Mouse (Mus musculus) liver, embryonic 11.5 days (tissue): Measurements from ENCODE around the gene Gfpt1. TPM values are rescaled to one million over a fixed set of nuclear protein-coding genes. Genes with fewer than 3 reads are reported as not detected.
"Not testable (repeated sequence)": the region's sequence is repeated elsewhere in the genome, so short reads cannot be mapped to it uniquely, and the experiment has no call there.

Experiments
- ATAC-seq: fragments of 200-750 bp; cut with Nextera tagmentation; replicated peaks from 2 replicates; pipeline ENCODE4 v1.8.0; 2017; ENCODE audit warnings: moderate number of reproducible peaks, mild to moderate bottlenecking, moderate TSS enrichment, moderate library complexity; ENCODE audit not compliant: low FRiP score
- DNase-seq: peaks from one replicate; pipeline ENCODE4 v3.0.0-alpha.2; 2017; ENCODE audit warnings: low spot score
- H3K27ac ChIP-seq: fragments of 300-500 bp; sonication (generic); 2 replicates; pipeline ENCODE4 v1.5.1; 2014; ENCODE audit warnings: mild to moderate bottlenecking, low read depth, low read length, control low read depth
- H3K27me3 ChIP-seq: fragments of 300-500 bp; sonication (generic); replicated peaks from 2 replicates; pipeline ENCODE4 v1.6.1; 2014; ENCODE audit warnings: low read length, mixed read lengths; ENCODE audit not compliant: control insufficient read depth, insufficient read depth
- H3K36me3 ChIP-seq: fragments of 300-500 bp; sonication (generic); 2 replicates; pipeline ENCODE4 v1.6.1; 2014; ENCODE audit warnings: mild to moderate bottlenecking, low read length, moderate library complexity, mixed read lengths; ENCODE audit not compliant: control insufficient read depth, insufficient read depth
- H3K4me1 ChIP-seq: fragments of 300-500 bp; sonication (generic); replicated peaks from 2 replicates; pipeline ENCODE4 v1.6.1; 2014; ENCODE audit warnings: low read length, mixed read lengths; ENCODE audit not compliant: control insufficient read depth, insufficient read depth
- H3K4me2 ChIP-seq: fragments of 300-500 bp; sonication (generic); 2 replicates; pipeline ENCODE4 v1.6.1; 2014; ENCODE audit warnings: mild to moderate bottlenecking, control low read depth, moderate library complexity
- H3K4me3 ChIP-seq: fragments of 300-500 bp; sonication (generic); 2 replicates; pipeline ENCODE4 v1.5.1; 2014; ENCODE audit warnings: low read depth, low read length, control low read depth
- H3K9ac ChIP-seq: fragments of 300-500 bp; sonication (generic); 2 replicates; pipeline ENCODE4 v1.6.1; 2014; ENCODE audit warnings: low read depth, low read length, control low read depth
- H3K9me3 ChIP-seq: fragments of 300-500 bp; sonication (generic); 2 replicates; pipeline ENCODE4 v1.6.1; 2016; ENCODE audit warnings: low read length, inconsistent platforms, mixed read lengths; ENCODE audit not compliant: control insufficient read depth
- WGBS: fragments of 180-500 bp; shearing (Covaris S2); extraction: QIAGEN DNeasy Blood & Tissue Kit; methylation state at CpG from one replicate; pipeline ENCODE4 v1.1.7; 2014; 5-methylcytosine and 5-hydroxymethylcytosine counted together
- polyA plus RNA-seq: library from polyadenylated mRNA; unstranded; fragments of >200 nt; fragmentation: Nextera tagmentation; extraction: Ambion mirVana; gene quantifications from 2 replicates; pipeline ENCODE4 v1.2.1, GENCODE M21; 2014

Gene Gfpt1
- polyA plus RNA-seq, 1 experiment from 2014 or later, result 15.8 TPM

DNA sequence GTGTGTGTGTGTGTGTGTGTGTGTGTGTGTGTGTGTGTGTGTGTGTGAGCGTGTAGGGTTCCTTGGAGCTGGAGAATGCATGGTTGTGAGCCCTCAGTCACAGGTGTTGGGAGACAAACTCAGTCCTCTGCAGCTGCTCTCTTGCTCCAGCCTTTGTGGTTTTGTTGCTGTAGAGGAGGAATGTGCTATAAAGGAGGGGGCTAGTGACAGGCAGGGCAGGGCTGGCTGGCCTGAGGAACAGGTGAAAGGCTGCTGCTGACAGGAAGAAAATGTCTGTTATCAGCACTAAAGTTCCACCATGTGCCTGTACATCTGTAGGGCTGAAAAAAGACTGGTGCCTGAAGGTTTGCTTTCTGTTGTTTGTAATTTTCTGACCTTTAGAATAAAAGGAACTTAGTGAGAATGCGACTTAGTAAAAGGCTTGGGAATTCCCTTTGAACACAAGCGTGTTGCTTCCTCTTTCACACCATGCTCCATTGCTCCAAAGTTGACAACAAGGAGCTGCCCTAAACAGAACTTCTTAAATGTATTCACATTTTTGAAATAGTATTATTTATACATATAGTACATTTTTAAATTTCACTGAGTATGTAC lies 32.5 kb downstream of the Gfpt1 start:
- no peak for DNase-seq
- peaks cover 8% of the 10 kb centered on the region; the same call in 1 of the 2 replicates for H3K4me1 ChIP-seq
- no peaks in the 10 kb centered on the region for H3K27me3 ChIP-seq
- H3K9ac ChIP-seq, result no peak overlapping the region
- no peak overlapping the region for H3K4me2 ChIP-seq
- H3K9me3 ChIP-seq, result no peaks in the 10 kb centered on the region
- WGBS, result 58% methylated on average over 3 of the region's 3 CpGs
- peak; percentile 68 for ATAC-seq
- no peak overlapping the region for H3K4me3 ChIP-seq
- H3K27ac ChIP-seq, result no peak overlapping the region
- H3K36me3 ChIP-seq, result peaks cover 13% of the 10 kb centered on the region

DNA sequence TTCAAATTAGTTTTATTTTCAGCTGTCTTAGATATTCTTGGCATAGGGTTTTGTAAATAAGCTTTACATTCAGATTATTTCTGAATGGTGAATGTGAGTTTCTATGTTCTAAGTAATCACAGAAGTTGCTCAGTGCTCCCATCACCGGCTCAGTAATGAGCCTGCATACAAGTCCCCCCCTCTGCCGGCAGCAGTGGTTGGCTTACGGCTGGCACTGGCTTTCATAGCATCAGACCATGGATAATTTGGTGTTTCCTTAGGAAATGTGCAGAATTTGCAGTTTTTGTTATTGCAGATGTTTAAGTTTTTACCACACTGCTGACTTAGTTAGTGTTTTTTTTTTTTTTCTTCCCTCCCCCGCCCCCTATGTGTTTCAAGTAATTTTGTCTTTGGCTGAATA lies 36.8 kb downstream of the Gfpt1 start:
- Histone ChIP-seq H3K4me2 (no peak overlapping the region), H3K4me1 (peaks cover under 1% of the 10 kb centered on the region), H3K27ac (no peak overlapping the region), H3K27me3 (no peaks in the 10 kb centered on the region), H3K9ac (no peak overlapping the region), H3K36me3 (peaks cover 30% of the 10 kb centered on the region), H3K9me3 (no peaks in the 10 kb centered on the region), H3K4me3 (no peak overlapping the region)
- WGBS, result 87% methylated on average over 4 of the region's 4 CpGs
- DNase-seq (no peak), ATAC-seq (no peak)

DNA sequence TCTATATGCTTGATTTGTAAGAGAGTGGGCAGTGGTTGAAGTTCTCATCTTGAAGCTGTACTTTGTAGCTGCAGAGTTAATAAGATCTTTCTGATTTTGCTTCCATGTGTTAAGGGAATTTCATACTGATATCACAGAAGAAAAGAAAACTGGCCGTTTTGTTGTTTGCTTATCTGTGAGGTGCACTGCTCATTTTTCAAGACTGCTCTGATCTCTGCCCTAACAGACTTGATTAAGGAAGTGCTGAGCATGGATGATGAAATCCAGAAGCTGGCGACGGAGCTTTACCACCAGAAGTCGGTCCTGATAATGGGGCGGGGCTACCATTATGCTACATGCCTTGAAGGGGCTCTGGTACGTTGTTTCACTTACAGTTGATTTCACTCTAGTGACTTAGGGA lies 42.4 kb downstream of the Gfpt1 start:
- Histone ChIP-seq H3K9ac (no peak overlapping the region), H3K9me3 (no peaks in the 10 kb centered on the region), H3K4me1 (peaks cover 10% of the 10 kb centered on the region), H3K4me3 (no peak overlapping the region), H3K27ac (no peak overlapping the region), H3K4me2 (no peak overlapping the region), H3K27me3 (no peaks in the 10 kb centered on the region), H3K36me3 (peaks cover 23% of the 10 kb centered on the region; the same call in 1 of the 2 replicates)
- peak; percentile 90 for ATAC-seq
- WGBS, result 27% methylated on average over 6 of the region's 6 CpGs
- DNase-seq, result peak; percentile 36

DNA sequence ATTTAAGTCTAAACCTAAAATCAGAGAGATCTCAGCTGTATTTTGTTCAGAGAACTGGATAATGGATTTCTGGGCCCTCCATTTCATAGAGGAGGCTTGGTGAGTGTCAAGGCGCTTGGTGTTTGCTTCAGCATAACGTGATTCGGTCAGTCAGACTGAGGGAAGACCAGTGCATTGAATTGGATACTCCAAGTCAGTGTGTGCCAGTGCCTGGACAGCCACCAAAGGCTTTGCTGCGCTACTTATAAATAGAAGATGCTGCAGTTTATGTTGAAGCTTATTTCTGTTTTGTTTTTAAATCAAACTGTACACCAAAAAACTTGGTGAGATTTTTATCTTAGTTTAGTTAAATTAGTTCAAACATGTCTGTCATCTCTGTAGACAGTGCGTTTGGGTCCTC lies 45.7 kb downstream of the Gfpt1 start:
- Histone ChIP-seq H3K4me3 (no peak overlapping the region), H3K27ac (no peak overlapping the region), H3K4me1 (peaks cover 14% of the 10 kb centered on the region), H3K36me3 (peaks cover 17% of the 10 kb centered on the region; the same call in 1 of the 2 replicates), H3K4me2 (no peak overlapping the region), H3K9ac (no peak overlapping the region), H3K27me3 (no peaks in the 10 kb centered on the region), H3K9me3 (no peaks in the 10 kb centered on the region)
- 87% methylated on average over 5 of the region's 5 CpGs for WGBS
- ATAC-seq (no peak), DNase-seq (no peak)

DNA sequence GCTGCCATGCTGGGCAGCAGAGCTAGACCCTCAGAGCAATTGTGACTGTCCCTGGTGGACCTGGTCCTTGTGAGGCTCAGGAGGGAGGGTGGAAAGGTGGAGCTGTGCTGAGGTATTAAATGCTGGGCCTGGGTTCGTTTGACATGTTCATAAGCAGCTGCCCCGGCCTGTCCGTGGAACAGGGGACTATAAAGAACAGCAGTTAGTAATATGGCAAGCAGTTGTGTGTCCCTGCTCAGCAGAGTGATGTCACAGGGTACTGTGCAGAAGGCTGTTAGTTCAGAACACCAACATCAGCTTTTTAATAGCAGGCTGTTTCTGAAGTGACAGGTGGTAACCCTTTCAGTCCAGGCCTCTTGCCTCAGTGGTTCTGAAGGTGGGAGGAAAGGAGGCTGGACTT lies 48.2 kb downstream of the Gfpt1 start:
- Histone ChIP-seq H3K4me1 (peaks cover 5% of the 10 kb centered on the region), H3K4me2 (no peak overlapping the region), H3K9me3 (no peaks in the 10 kb centered on the region), H3K9ac (no peak overlapping the region), H3K27me3 (no peaks in the 10 kb centered on the region), H3K27ac (no peak overlapping the region), H3K4me3 (no peak overlapping the region), H3K36me3 (peaks cover 9% of the 10 kb centered on the region; the same call in 1 of the 2 replicates)
- 84% methylated on average over 3 of the region's 3 CpGs for WGBS
- no peak for DNase-seq
- no peak for ATAC-seq

DNA sequence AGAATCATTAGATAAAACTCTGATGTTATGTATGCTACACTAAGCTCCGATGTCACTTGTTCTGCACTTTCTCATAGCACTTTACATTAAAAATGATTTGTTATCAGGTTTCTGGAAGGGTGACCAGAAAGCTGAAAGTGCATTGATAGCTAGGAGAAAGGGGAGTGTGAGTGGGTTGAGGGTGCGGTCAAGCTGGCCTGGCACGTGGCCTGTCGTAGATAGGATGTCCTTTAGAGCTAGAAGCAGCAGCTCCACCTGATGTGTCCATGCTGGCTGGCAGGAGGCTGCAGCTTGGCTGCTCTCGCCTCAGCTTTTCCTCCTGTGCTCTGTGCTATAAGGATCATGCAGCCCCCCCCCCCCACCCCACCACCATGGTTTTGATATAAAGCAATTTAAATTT lies 49.8 kb downstream of the Gfpt1 start:
- H3K4me1 ChIP-seq, result peaks cover 5% of the 10 kb centered on the region
- no peak overlapping the region for H3K4me2 ChIP-seq
- peaks cover 6% of the 10 kb centered on the region; the same call in 1 of the 2 replicates for H3K36me3 ChIP-seq
- no peak for DNase-seq
- no peaks in the 10 kb centered on the region for H3K9me3 ChIP-seq
- no peaks in the 10 kb centered on the region for H3K27me3 ChIP-seq
- no peak overlapping the region for H3K27ac ChIP-seq
- 56% methylated on average over 5 of the region's 5 CpGs for WGBS
- no peak overlapping the region for H3K9ac ChIP-seq
- H3K4me3 ChIP-seq, result no peak overlapping the region
- ATAC-seq, result peak; percentile 65; the same call in 1 of the 2 replicates

DNA sequence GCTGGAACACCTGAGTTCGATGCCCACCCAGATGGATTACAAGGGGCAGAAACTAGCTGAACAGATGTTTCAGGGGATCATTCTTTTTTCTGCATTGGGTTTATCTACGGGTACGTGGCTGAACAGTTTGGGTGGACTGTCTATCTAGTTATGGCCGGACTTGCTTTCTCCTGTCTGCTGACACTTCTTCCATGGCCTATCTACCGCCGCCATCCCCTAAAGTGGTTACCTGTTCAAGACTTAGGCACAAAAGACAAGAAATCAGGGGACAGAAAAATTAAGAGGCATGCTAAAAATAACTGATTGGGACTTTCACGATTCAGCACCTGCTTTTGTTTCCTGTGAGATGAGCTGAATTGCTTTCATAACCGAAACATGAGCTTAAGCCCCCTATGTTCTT lies 51.0 kb downstream of the Gfpt1 start:
- H3K4me1 ChIP-seq, ATAC-seq, H3K9me3 ChIP-seq, H3K36me3 ChIP-seq, H3K4me3 ChIP-seq, H3K27ac ChIP-seq, H3K27me3 ChIP-seq, DNase-seq, H3K4me2 ChIP-seq, H3K9ac ChIP-seq: not testable (repeated sequence)
- 76% methylated on average over 8 of the region's 8 CpGs for WGBS

DNA sequence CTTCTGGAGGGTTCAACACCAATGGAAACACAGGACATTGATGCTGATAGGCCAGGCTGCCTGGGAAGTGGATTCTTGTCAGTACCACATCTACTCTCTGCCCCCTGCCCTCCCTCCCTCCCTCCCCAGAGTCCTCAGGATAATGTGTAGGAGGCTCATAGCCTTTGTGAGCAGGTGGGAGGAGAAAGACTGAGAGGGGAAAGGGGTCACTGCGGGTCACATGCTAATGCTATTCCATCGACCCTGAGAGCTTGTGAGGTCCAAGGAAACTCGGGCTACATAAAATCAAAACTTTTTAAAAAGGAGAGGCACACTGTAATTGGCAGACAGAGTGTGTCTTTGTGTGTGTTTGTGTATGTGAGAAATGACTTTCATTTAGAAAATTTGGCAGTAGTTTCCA lies 56.6 kb downstream of the Gfpt1 start:
- DNase-seq, result no peak
- no peak for ATAC-seq
- no peaks in the 10 kb centered on the region for H3K36me3 ChIP-seq

DNA sequence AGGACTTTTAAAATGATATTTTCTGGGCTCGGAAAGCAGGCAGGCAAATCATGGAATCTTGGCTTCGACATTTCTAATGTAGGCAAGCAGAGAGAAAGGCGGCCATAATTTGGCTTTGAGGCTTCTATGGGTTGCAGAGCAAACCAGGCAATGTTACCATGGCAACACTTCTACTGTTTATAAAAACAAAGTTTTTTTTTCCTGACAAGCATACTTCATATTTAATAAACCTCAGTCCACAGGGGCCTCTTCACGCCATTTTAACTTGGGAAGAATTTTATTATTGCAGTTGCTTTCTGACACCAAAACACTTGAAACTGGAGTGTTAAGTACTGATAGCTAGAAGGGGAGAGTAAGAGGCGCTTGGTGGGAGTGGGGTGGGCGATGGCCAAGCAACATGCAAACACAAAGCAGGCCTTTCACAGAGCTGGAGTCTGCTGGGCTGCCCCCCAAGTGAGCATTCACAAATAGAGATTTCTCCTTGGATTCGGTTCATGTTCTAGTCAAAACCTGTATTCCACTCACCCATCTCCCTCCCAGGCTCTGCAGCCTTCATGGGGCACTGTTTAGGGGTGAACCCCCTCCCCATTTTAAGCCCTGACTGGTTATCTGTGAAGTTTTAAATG lies 57.1 kb downstream of the Gfpt1 start:
- no peaks in the 10 kb centered on the region for H3K27me3 ChIP-seq
- no peaks in the 10 kb centered on the region for H3K9me3 ChIP-seq
- H3K4me1 ChIP-seq, result peaks cover 8% of the 10 kb centered on the region
- H3K4me2 ChIP-seq, result no peak overlapping the region
- H3K4me3 ChIP-seq, result no peak overlapping the region
- WGBS, result 75% methylated on average over 7 of the region's 7 CpGs
- H3K9ac ChIP-seq, result no peak overlapping the region
- DNase-seq (no peak), ATAC-seq (no peak)
- no peaks in the 10 kb centered on the region for H3K36me3 ChIP-seq
- no peak overlapping the region for H3K27ac ChIP-seq

More for the DNA sequence above, 56.6 kb downstream of the Gfpt1 start:
- H3K4me2 ChIP-seq, result no peak overlapping the region
- H3K27me3 ChIP-seq, result no peaks in the 10 kb centered on the region
- H3K4me3 ChIP-seq, result no peak overlapping the region
- WGBS, result 40% methylated on average over 3 of the region's 3 CpGs
- peaks cover 8% of the 10 kb centered on the region for H3K4me1 ChIP-seq
- H3K9me3 ChIP-seq, result no peaks in the 10 kb centered on the region
- no peak overlapping the region for H3K27ac ChIP-seq
- no peak overlapping the region for H3K9ac ChIP-seq
